Mouse (Mus musculus) heart, embryonic 14.5 days (tissue): ENCODE measurements at regions not wholly inside any gene's neighbourhood (a gene's known extent, or its start where the extent isn't known, plus 50 kb on each side); places are given as distances from the start of the nearest gene placed in this dataset.

ENCODE experiments used
- ATAC-seq: fragments of 200-750 bp; cut with Nextera tagmentation; 2 replicates; pipeline ENCODE4 v1.8.0; 2017; ENCODE audit warnings: low read depth, moderate TSS enrichment; ENCODE audit not compliant: insufficient number of reproducible peaks, insufficient read depth, low FRiP score
- H3K27ac ChIP-seq, 2 experiments: fragments of 200-500 bp in 1 of 2; fragments of 300-500 bp in 1 of 2; sonication (generic) in 1 of 2; replicated peaks in 1 of 2; 2 replicates each; pipeline ENCODE4 v1.5.1; 2012 to 2014; ENCODE audit warnings: low read depth in 2 of 2, low read length in 2 of 2, control low read depth in 1 of 2, mild to moderate bottlenecking in 1 of 2, mixed read lengths in 1 of 2; ENCODE audit not compliant: control insufficient read depth in 1 of 2, insufficient read depth in 1 of 2
- H3K27me3 ChIP-seq: fragments of 300-500 bp; sonication (generic); 2 replicates; pipeline ENCODE4 v1.6.1; 2014; ENCODE audit warnings: mild to moderate bottlenecking, low read length, control low read depth; ENCODE audit not compliant: control insufficient read depth, insufficient read depth
- H3K36me3 ChIP-seq: fragments of 300-500 bp; sonication (generic); 2 replicates; pipeline ENCODE4 v1.6.1; 2014; ENCODE audit warnings: mild to moderate bottlenecking, control low read depth, low read length, mixed read lengths; ENCODE audit not compliant: control insufficient read depth, insufficient read depth
- H3K4me1 ChIP-seq, 2 experiments: fragments of 200-500 bp in 1 of 2; fragments of 300-500 bp in 1 of 2; sonication (generic) in 1 of 2; 2 replicates each; pipeline ENCODE4 v1.6.1; 2012 to 2014; ENCODE audit warnings: low read length in 2 of 2, control low read depth in 1 of 2, mixed read lengths in 1 of 2; ENCODE audit not compliant: control insufficient read depth in 2 of 2, insufficient read depth in 2 of 2
- H3K4me2 ChIP-seq: fragments of 300-500 bp; sonication (generic); 2 replicates; pipeline ENCODE4 v1.6.1; 2014; ENCODE audit warnings: mild to moderate bottlenecking, low read length
- H3K4me3 ChIP-seq, 2 experiments: fragments of 200-500 bp in 1 of 2; fragments of 300-500 bp in 1 of 2; sonication (generic) in 1 of 2; 2 replicates each; pipeline ENCODE4 v1.5.1; 2012 to 2014; ENCODE audit warnings: low read length in 2 of 2, mild to moderate bottlenecking in 2 of 2, control low read depth in 1 of 2, low read depth in 1 of 2, moderate library complexity in 1 of 2; ENCODE audit not compliant: control insufficient read depth in 1 of 2, insufficient read depth in 1 of 2
- H3K9ac ChIP-seq: fragments of 300-500 bp; sonication (generic); 2 replicates; pipeline ENCODE4 v1.6.1; 2014; ENCODE audit warnings: mild to moderate bottlenecking, low read length
- H3K9me3 ChIP-seq: fragments of 300-500 bp; sonication (generic); 2 replicates; pipeline ENCODE4 v1.6.1; 2016; ENCODE audit warnings: low read length, control low read depth; ENCODE audit not compliant: control insufficient read depth
- WGBS: fragments of 180-500 bp; shearing (Covaris S2); extraction: QIAGEN DNeasy Blood & Tissue Kit; methylation state at CpG from one replicate; pipeline ENCODE4 v1.1.7; 2014; 5-methylcytosine and 5-hydroxymethylcytosine counted together

- Histone ChIP-seq H3K4me2 (no peak overlapping the region), H3K4me3 (no peak overlapping the region), H3K27me3 (no peaks in the 10 kb centered on the region), H3K36me3 (no peaks in the 10 kb centered on the region), H3K9me3 (no peaks in the 10 kb centered on the region; the same call in 1 of the 2 replicates), H3K4me1 (no peaks in the 10 kb centered on the region), H3K27ac (no peak overlapping the region), H3K9ac (no peak overlapping the region)
- WGBS: 80% methylated on average over 4 of the region's 4 CpGs
- ATAC-seq: no peak
These were observed 287.0 kb downstream of the Tns3 start for GRCm38 (mm10) chr11:8377301-8377700.

- Histone ChIP-seq H3K4me2 (no peak overlapping the region), H3K4me1 (no peaks in the 10 kb centered on the region), H3K9me3 (no peaks in the 10 kb centered on the region), H3K36me3 (no peaks in the 10 kb centered on the region), H3K27me3 (no peaks in the 10 kb centered on the region), H3K4me3 (no peak overlapping the region), H3K27ac (no peak overlapping the region), H3K9ac (no peak overlapping the region)
- ATAC-seq: no peak
- WGBS: 65% methylated on average over 1 of the region's 1 CpGs
These were observed 298.8 kb downstream of the Tns3 start for GRCm38 (mm10) chr11:8365545-8365944.

- Histone ChIP-seq H3K9ac (no peak overlapping the region), H3K4me2 (no peak overlapping the region), H3K4me1 (no peaks in the 10 kb centered on the region), H3K27ac (no peak overlapping the region), H3K27me3 (no peaks in the 10 kb centered on the region), H3K36me3 (no peaks in the 10 kb centered on the region), H3K4me3 (no peak overlapping the region), H3K9me3 (no peaks in the 10 kb centered on the region)
- WGBS: 69% methylated on average over 9 of the region's 9 CpGs
- no peak for ATAC-seq
These were observed 299.5 kb downstream of the Tns3 start for GRCm38 (mm10) chr11:8364703-8365433.

- H3K27ac ChIP-seq: no peak overlapping the region
- H3K4me3 ChIP-seq: no peak overlapping the region
- H3K9ac ChIP-seq: no peak overlapping the region
- H3K9me3 ChIP-seq: no peaks in the 10 kb centered on the region
- H3K4me1 ChIP-seq: no peaks in the 10 kb centered on the region
- no peak for ATAC-seq
- no peak overlapping the region for H3K4me2 ChIP-seq
- WGBS: 82% methylated on average over 14 of the region's 14 CpGs
- H3K36me3 ChIP-seq: no peaks in the 10 kb centered on the region
- H3K27me3 ChIP-seq: no peaks in the 10 kb centered on the region
These were observed 319.4 kb downstream of the Tns3 start for GRCm38 (mm10) chr11:8344938-8345337.

GRCm38 (mm10) chr11:8302347-8303188 lies 361.8 kb downstream of the Tns3 start:
- no peak for ATAC-seq
- H3K4me1 ChIP-seq: no peaks in the 10 kb centered on the region
- 41% methylated on average over 14 of the region's 14 CpGs for WGBS
- no peak overlapping the region for H3K4me2 ChIP-seq
- no peaks in the 10 kb centered on the region for H3K36me3 ChIP-seq
- H3K27me3 ChIP-seq: no peaks in the 10 kb centered on the region
- H3K9me3 ChIP-seq: no peaks in the 10 kb centered on the region
- H3K27ac ChIP-seq: no peak overlapping the region
- no peak overlapping the region for H3K4me3 ChIP-seq
- H3K9ac ChIP-seq: no peak overlapping the region

GRCm38 (mm10) chr11:8297462-8297861 lies 366.9 kb downstream of the Tns3 start:
- Histone ChIP-seq H3K4me2 (no peak overlapping the region), H3K9me3 (no peaks in the 10 kb centered on the region), H3K36me3 (no peaks in the 10 kb centered on the region), H3K4me3 (no peak overlapping the region), H3K27ac (no peak overlapping the region), H3K4me1 (no peaks in the 10 kb centered on the region), H3K9ac (no peak overlapping the region), H3K27me3 (no peaks in the 10 kb centered on the region)
- 74% methylated on average over 5 of the region's 5 CpGs for WGBS
- no peak for ATAC-seq

GRCm38 (mm10) chr11:8293322-8294014 lies 370.9 kb downstream of the Tns3 start:
- Histone ChIP-seq H3K27me3 (no peaks in the 10 kb centered on the region), H3K36me3 (no peaks in the 10 kb centered on the region), H3K4me3 (no peak overlapping the region), H3K4me1 (no peaks in the 10 kb centered on the region), H3K4me2 (no peak overlapping the region), H3K9me3 (no peaks in the 10 kb centered on the region), H3K9ac (no peak overlapping the region), H3K27ac (no peak overlapping the region)
- WGBS: 69% methylated on average over 6 of the region's 6 CpGs
- ATAC-seq: no peak
